Mouse (Mus musculus): ENCODE measurements around the gene Bicc1. TPM values are rescaled to one million over a fixed set of nuclear protein-coding genes. Genes with fewer than 3 reads are reported as not detected.

Bicc1 gene
- polyA plus RNA-seq, 1 experiment = 1.6 TPM

DNA sequence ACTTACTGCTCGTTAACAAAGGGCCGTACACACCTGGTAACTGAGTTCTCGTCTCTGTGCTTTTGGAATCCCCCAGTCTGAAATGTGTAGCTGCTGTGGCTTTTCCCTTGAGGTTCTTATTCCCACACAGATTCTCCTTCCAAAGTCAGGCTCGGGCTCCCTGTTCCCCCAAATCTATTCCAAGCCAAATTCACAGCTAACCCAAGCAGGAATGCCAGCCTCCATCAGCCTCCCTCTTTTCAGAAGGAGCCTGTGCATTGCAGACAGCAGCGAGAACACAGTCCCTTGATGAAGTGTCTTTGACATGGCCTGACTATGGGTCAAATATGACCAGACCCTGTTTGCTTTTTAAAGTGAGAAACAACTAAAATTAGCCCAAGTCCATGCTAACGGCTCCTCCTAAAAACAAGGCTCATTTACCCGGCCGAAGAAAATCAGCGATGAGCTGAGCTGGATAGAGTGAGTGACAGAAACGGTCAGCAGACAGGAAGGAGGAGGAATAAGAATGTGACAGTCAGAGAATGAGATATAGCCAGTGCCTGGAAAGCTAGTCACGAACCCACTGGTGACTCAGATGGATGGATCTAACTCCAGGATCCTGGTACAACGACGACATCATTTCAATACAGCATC lies 240.4 kb downstream of the Bicc1 start:
- Histone ChIP-seq H3K9me3 (replicated peaks; ENCODE audit: control insufficient read depth, insufficient read depth, low read length, poor library complexity, severe bottlenecking) (no peaks in the 10 kb centered on the region; the same call in 1 of the 2 replicates), H3K36me3 (ENCODE audit: control insufficient read depth, insufficient read depth, low read length, poor library complexity, severe bottlenecking) (no peaks in the 10 kb centered on the region), H3K27me3 (ENCODE audit: control insufficient read depth, insufficient read depth, low read length, poor library complexity, severe bottlenecking) (no peaks in the 10 kb centered on the region)

DNA sequence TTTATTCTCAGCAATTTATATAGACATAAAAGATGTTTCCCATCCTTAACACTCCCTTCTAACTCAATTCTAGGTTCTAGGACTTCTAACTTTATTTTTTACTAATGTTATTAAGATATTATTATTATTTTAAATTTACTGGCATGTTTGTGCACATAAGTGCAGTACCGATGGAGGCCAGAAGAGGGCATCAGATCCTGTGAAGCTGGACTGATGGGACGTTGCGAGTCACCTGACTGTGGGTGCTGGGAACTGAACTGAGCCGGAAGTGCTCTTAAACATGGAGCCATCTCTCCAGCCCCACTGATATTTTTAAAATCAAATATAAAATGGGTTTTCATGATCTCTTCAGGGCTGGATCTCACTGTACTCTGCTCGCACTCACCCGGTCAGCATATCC lies 242.8 kb downstream of the Bicc1 start:
- no peaks in the 10 kb centered on the region; the same call in 1 of the 2 replicates for H3K9me3 ChIP-seq (replicated peaks; ENCODE audit: control insufficient read depth, insufficient read depth, low read length, poor library complexity, severe bottlenecking)
- H3K4me1 ChIP-seq (ENCODE audit: control insufficient read depth, insufficient read depth, low read length) = no peaks in the 10 kb centered on the region
- H3K36me3 ChIP-seq (ENCODE audit: control insufficient read depth, insufficient read depth, low read length, poor library complexity, severe bottlenecking) = no peaks in the 10 kb centered on the region
- no peak overlapping the region for H3K27ac ChIP-seq (ENCODE audit: insufficient read depth, low read length)
- no peak overlapping the region for H3K4me3 ChIP-seq (ENCODE audit: low read depth, low read length)
- H3K9ac ChIP-seq (ENCODE audit: low read depth, poor library complexity, severe bottlenecking) = no peak overlapping the region
- no peaks in the 10 kb centered on the region for H3K27me3 ChIP-seq (ENCODE audit: control insufficient read depth, insufficient read depth, low read length, poor library complexity, severe bottlenecking)
- no peak for TF ChIP-seq POLR2A (IDR thresholded peaks at IDR 0.05; ENCODE audit: insufficient read depth, low read length)
- TF ChIP-seq EP300 (IDR thresholded peaks at IDR 0.05; ENCODE audit: insufficient read depth, low read depth, low read length) = no peak
- no peak for TF ChIP-seq CTCF (IDR thresholded peaks at IDR 0.05; ENCODE audit: low read depth, low read length)

More for the DNA sequence above, 240.4 kb downstream of the Bicc1 start:
- H3K4me1 ChIP-seq (ENCODE audit: control insufficient read depth, insufficient read depth, low read length) = no peaks in the 10 kb centered on the region
- TF ChIP-seq EP300 (IDR thresholded peaks at IDR 0.05; ENCODE audit: insufficient read depth, low read depth, low read length) (no peak), CTCF (IDR thresholded peaks at IDR 0.05; ENCODE audit: low read depth, low read length) (no peak)
- no peak overlapping the region for H3K27ac ChIP-seq (ENCODE audit: insufficient read depth, low read length)
- no peak overlapping the region for H3K4me3 ChIP-seq (ENCODE audit: low read depth, low read length)
- no peak overlapping the region for H3K9ac ChIP-seq (ENCODE audit: low read depth, poor library complexity, severe bottlenecking)

DNA sequence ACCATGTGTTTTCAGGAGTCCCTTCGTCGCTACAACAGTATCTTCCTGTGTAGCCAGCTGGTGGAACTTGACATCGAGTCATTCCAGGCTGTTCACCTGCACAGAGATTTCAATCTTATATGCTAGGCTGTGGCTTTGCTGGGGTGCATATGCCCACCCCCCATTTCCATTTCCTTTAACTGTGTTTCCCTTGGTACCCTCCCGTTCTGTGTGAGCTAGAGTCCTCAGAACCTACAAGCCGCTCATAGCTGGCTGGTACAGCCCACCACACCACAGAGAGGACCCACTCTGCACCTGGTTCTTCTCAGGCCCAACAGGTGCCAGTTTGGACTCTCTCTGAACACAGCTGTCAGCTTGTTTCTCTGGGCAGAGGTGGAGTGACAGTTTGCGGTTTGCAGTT lies 244.4 kb downstream of the Bicc1 start:
- no peak overlapping the region for H3K4me3 ChIP-seq (ENCODE audit: low read depth, low read length)
- H3K4me1 ChIP-seq (ENCODE audit: control insufficient read depth, insufficient read depth, low read length) = no peaks in the 10 kb centered on the region
- no peaks in the 10 kb centered on the region for H3K27me3 ChIP-seq (ENCODE audit: control insufficient read depth, insufficient read depth, low read length, poor library complexity, severe bottlenecking)
- H3K27ac ChIP-seq (ENCODE audit: insufficient read depth, low read length) = no peak overlapping the region
- H3K9me3 ChIP-seq (replicated peaks; ENCODE audit: control insufficient read depth, insufficient read depth, low read length, poor library complexity, severe bottlenecking) = no peaks in the 10 kb centered on the region; the same call in 1 of the 2 replicates
- TF ChIP-seq POLR2A (IDR thresholded peaks at IDR 0.05; ENCODE audit: insufficient read depth, low read length) = no peak
- TF ChIP-seq EP300 (IDR thresholded peaks at IDR 0.05; ENCODE audit: insufficient read depth, low read depth, low read length) = no peak
- no peak for TF ChIP-seq CTCF (IDR thresholded peaks at IDR 0.05; ENCODE audit: low read depth, low read length)
- H3K9ac ChIP-seq (ENCODE audit: low read depth, poor library complexity, severe bottlenecking) = no peak overlapping the region
- no peaks in the 10 kb centered on the region for H3K36me3 ChIP-seq (ENCODE audit: control insufficient read depth, insufficient read depth, low read length, poor library complexity, severe bottlenecking)

DNA sequence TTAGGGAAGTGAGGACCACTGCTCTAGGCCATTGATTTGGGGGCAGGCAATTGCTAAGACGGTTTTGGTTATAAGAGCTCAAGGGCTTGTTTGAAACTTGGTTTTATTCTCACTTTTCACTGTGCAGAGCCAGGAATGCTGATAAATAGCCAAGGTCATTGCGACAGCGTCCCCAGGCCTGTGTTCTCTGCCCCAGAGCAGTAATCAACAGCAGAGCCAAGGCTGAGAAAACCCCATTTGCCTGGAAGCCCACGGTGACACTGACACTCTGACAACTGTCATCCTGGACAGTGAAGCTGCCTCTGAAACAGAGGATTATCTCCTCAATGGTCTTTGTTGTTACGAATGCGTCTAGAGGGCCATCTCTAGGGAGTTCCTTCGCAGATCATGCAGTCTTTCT lies 255.6 kb downstream of the Bicc1 start:
- Histone ChIP-seq H3K36me3 (ENCODE audit: control insufficient read depth, insufficient read depth, low read length, poor library complexity, severe bottlenecking) (no peaks in the 10 kb centered on the region), H3K27me3 (ENCODE audit: control insufficient read depth, insufficient read depth, low read length, poor library complexity, severe bottlenecking) (no peaks in the 10 kb centered on the region), H3K9ac (ENCODE audit: low read depth, poor library complexity, severe bottlenecking) (no peak overlapping the region)

DNA sequence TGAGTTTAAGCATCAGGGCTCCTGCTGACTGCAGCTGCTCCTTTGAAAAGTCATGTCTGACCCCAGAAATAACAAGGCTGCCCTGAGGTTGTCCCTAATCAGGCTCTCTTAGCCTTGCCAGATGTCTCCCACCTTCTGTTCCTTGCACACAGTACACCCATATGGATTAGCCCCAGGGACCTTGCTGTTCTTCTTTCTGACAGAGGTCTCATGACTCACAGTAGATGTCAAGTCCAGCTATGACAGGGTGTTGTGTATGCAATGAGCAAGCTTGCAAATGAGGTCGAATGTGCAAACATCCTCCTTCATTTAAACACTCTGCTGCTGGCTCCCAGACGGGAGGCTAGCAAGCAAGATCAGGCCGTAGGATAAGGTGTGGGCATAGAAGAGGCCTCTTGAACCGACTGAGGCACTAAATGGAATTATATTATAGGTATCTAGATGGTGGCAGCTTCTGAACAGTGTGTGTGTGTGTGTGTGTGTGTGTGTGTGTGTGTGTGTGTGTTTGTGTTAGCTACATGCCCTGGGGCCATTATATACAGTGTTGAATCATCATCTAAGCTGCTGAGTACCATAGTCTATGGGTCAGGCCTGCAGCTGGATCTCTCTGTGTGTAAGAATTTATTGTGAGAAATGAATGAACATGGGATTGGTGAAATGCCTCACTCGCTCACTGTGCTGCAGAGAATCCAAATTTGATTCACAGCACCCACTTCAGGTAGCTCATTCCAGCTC lies 256.6 kb downstream of the Bicc1 start:
- Histone ChIP-seq H3K9me3 (replicated peaks; ENCODE audit: control insufficient read depth, insufficient read depth, low read length, poor library complexity, severe bottlenecking) (no peaks in the 10 kb centered on the region), H3K27ac (ENCODE audit: insufficient read depth, low read length) (no peak overlapping the region), H3K27me3 (ENCODE audit: control insufficient read depth, insufficient read depth, low read length, poor library complexity, severe bottlenecking) (no peaks in the 10 kb centered on the region), H3K9ac (ENCODE audit: low read depth, poor library complexity, severe bottlenecking) (no peak overlapping the region), H3K4me1 (ENCODE audit: control insufficient read depth, insufficient read depth, low read length) (no peaks in the 10 kb centered on the region), H3K36me3 (ENCODE audit: control insufficient read depth, insufficient read depth, low read length, poor library complexity, severe bottlenecking) (no peaks in the 10 kb centered on the region), H3K4me3 (ENCODE audit: low read depth, low read length) (no peak overlapping the region)
- no peak for TF ChIP-seq EP300 (IDR thresholded peaks at IDR 0.05; ENCODE audit: insufficient read depth, low read depth, low read length)
- no peak for TF ChIP-seq POLR2A (IDR thresholded peaks at IDR 0.05; ENCODE audit: insufficient read depth, low read length)
- TF ChIP-seq CTCF (IDR thresholded peaks at IDR 0.05; ENCODE audit: low read depth, low read length) = no peak

More for the DNA sequence above, 255.6 kb downstream of the Bicc1 start:
- H3K9me3 ChIP-seq (replicated peaks; ENCODE audit: control insufficient read depth, insufficient read depth, low read length, poor library complexity, severe bottlenecking) = no peaks in the 10 kb centered on the region
- no peaks in the 10 kb centered on the region for H3K4me1 ChIP-seq (ENCODE audit: control insufficient read depth, insufficient read depth, low read length)
- TF ChIP-seq CTCF (IDR thresholded peaks at IDR 0.05; ENCODE audit: low read depth, low read length) (no peak), EP300 (IDR thresholded peaks at IDR 0.05; ENCODE audit: insufficient read depth, low read depth, low read length) (no peak), POLR2A (IDR thresholded peaks at IDR 0.05; ENCODE audit: insufficient read depth, low read length) (no peak)
- H3K4me3 ChIP-seq (ENCODE audit: low read depth, low read length) = no peak overlapping the region
- H3K27ac ChIP-seq (ENCODE audit: insufficient read depth, low read length) = no peak overlapping the region
